Mouse (Mus musculus): ENCODE measurements around the gene Zfp335.
"Not testable (repeated sequence)": the region's sequence is repeated elsewhere in the genome, so short reads cannot be mapped to it uniquely, and the experiment has no call there.

Zfp335 gene

GRCm38 (mm10) chr2:164867566-164867965, 44.0 kb downstream of the Zfp335 start:
- in situ Hi-C loops (cut with MboI, MseI), result no loop called here

- in situ Hi-C loops (cut with MboI, MseI), result no loop called here
Observed at GRCm38 (mm10) chr2:164866741-164867551, 44.6 kb downstream of the Zfp335 start.

- in situ Hi-C loops (cut with MboI, MseI), result no loop called here
Observed at GRCm38 (mm10) chr2:164864593-164864992, 47.0 kb downstream of the Zfp335 start.

GRCm38 (mm10) chr2:164863411-164863810, 48.1 kb downstream of the Zfp335 start:
- in situ Hi-C loops (cut with MboI, MseI), result not testable (repeated sequence)

- in situ Hi-C loops (cut with MboI, MseI), result no loop called here
Observed at GRCm38 (mm10) chr2:164862179-164862861, 49.2 kb downstream of the Zfp335 start.

- in situ Hi-C loops (cut with MboI, MseI), result no loop called here
Observed at GRCm38 (mm10) chr2:164861094-164861493, 50.5 kb downstream of the Zfp335 start.

GRCm38 (mm10) chr2:164859640-164860432, 51.7 kb downstream of the Zfp335 start:
- in situ Hi-C loops (cut with MboI, MseI), result no loop called here

- in situ Hi-C loops (cut with MboI, MseI), result no loop called here
Observed at GRCm38 (mm10) chr2:164859155-164859554, 52.4 kb downstream of the Zfp335 start.

GRCm38 (mm10) chr2:164857842-164858553, 53.6 kb downstream of the Zfp335 start:
- in situ Hi-C loops (cut with MboI, MseI), result no loop called here

GRCm38 (mm10) chr2:164857101-164857821, 54.3 kb downstream of the Zfp335 start, which contains the start of gene Pltp:
Pltp (minus strand) TSS chr2:164857711.
- in situ Hi-C loops (cut with MboI, MseI), result no loop called here

GRCm38 (mm10) chr2:164856309-164857100, 55.1 kb downstream of the Zfp335 start:
- in situ Hi-C loops (cut with MboI, MseI), result no loop called here

GRCm38 (mm10) chr2:164855572-164855971, 56.0 kb downstream of the Zfp335 start:
- in situ Hi-C loops (cut with MboI, MseI), result not testable (repeated sequence)

GRCm38 (mm10) chr2:164850061-164850460, 61.5 kb downstream of the Zfp335 start:
- in situ Hi-C loops (cut with MboI, MseI), result no loop called here

- in situ Hi-C loops (cut with MboI, MseI), result no loop called here
Observed at GRCm38 (mm10) chr2:164845782-164846181, 65.8 kb downstream of the Zfp335 start.

Measured in T-helper 1 cell (primary cell).